Mouse (Mus musculus): ENCODE data around the gene Traf4. TPM values are rescaled to one million over a fixed set of nuclear protein-coding genes. Genes with fewer than 3 reads are reported as not detected.

The Traf4 gene
- polyA plus RNA-seq, 1 experiment from 2014 or later, result 101 TPM

DNA sequence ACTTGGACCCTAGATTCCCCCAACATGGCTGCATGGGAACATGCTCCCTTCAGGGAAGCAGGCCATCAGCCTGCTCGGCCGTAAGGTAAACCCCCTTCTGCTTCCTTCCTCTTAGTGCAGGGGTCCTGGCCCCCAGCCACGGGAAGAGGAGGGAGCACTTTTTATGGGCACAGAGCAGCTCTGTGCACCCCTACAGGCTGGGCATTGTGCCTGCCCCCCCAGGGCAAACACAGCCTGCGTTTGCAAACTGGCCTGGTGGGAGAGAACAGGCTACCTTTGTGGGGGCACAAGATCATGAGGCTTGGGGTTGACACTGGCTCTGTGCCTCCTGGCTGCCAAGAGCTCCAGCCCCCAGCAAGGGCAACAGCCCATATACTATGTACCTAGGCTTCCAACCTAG lies 3.4 kb downstream of the Traf4 start:
- in situ Hi-C loops (cut with MboI; ENCODE audit: low pct_unique_long_range_greater_than_20kb), result no loop called here
- TF ChIP-seq CTCF (IDR thresholded peaks at IDR 0.05), result no peak
- POLR2A ChIA-PET, result interaction anchor here (0.7 to 4.8 kb wide), 2 partner anchors 14 to 104 kb away, joined by 3 to 50 read pairs; partner anchors contain the start of genes Nek8 and Tlcd1
- DNase-seq (ENCODE audit: low read depth, low spot score), result no peak
- CTCF ChIA-PET, result interaction anchor here (1.1 kb wide), 1 partner anchor 16 kb away, joined by 3 read pairs; no protein-coding TSS in a partner anchor
- no peaks in the 10 kb centered on the region for H3K27me3 ChIP-seq
- no peak for ATAC-seq

DNA sequence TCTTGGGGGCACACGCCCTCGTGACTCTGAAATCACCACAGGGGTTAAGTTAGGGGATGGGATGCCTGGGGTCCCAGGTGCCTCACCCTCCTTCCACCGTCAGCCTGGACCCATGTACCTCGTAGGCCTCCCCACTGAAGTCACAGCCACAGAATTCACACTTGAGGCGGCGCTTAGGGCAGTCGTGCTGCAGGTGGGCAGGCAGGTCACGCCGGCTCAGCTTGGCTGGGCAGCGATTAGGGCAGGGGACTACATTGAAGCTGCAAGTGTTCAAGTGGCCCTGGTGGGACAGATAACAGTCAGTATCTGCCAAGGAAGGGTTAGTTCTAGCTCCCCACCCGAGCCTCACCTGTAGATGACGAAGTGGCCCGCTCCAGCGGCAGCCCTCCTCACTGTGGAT lies 4.2 kb downstream of the Traf4 start:
- no peaks in the 10 kb centered on the region for H3K27me3 ChIP-seq
- in situ Hi-C loops (cut with MboI; ENCODE audit: low pct_unique_long_range_greater_than_20kb), result no loop called here
- POLR2A ChIA-PET, result interaction anchor here (0.7 kb wide), 1 partner anchor 103 kb away, joined by 3 read pairs; no protein-coding TSS in a partner anchor
- no peak for DNase-seq (ENCODE audit: low read depth, low spot score)
- CTCF ChIA-PET, result interaction anchor here (1.1 kb wide), 1 partner anchor 17 kb away, joined by 3 read pairs; no protein-coding TSS in a partner anchor
- no peak for TF ChIP-seq CTCF (IDR thresholded peaks at IDR 0.05)
- ATAC-seq, result no peak

DNA sequence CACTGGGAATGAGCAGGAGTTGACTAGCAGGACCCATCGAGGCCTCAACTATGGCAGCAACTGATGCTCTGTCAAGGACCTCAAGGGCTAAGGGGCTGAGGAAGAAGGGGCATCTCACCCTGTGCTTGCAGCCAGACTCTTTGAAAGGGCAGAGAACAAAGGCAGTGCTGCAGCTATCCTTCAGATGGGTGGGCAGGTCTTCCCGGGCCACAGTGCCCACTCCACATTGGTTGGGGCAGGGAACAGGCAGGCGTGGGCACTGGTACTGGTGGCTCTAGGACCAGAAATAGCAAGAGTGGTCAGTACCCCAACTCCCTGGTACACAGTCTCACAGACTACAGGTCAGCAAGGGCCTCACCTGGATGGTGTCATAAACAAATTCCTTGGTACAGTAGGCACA lies 4.7 kb downstream of the Traf4 start:
- in situ Hi-C loops (cut with MboI; ENCODE audit: low pct_unique_long_range_greater_than_20kb), result no loop called here
- H3K27me3 ChIP-seq, result no peaks in the 10 kb centered on the region
- POLR2A ChIA-PET, result interaction anchor here (1.1 kb wide), 1 partner anchor 16 kb away, joined by 3 read pairs; the partner anchor contains the start of genes Nek8 and Tlcd1
- CTCF ChIA-PET, result interaction anchor here (1.2 kb wide), 1 partner anchor 17 kb away, joined by 3 read pairs; no protein-coding TSS in a partner anchor
- no peak for DNase-seq (ENCODE audit: low read depth, low spot score)
- ATAC-seq, result no peak
- no peak for TF ChIP-seq CTCF (IDR thresholded peaks at IDR 0.05)

DNA sequence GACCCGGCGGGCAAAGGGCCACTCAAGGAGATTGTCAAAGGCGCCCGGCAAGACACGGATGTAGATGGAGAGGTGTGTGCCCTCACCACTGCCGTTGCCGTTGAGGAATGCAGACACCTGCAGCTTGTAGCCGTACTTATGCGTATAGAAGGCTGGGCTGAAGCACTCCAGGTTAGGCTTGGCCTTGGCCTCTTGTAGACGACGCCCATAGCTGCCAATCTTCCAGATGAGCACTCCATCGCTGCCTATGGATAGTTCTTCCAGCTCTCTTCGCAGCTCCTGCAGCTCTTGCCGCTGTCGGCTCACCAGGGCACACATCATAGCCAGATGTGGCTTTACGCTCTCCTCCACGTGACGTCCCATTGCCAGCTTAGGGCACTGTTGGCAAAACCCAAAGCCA lies 5.2 kb downstream of the Traf4 start:
- POLR2A ChIA-PET, result interaction anchor here (1.1 to 1.9 kb wide), 2 partner anchors 12 to 17 kb away, joined by 3 to 6 read pairs; partner anchors contain the start of genes Nek8 and Tlcd1
- in situ Hi-C loops (cut with MboI; ENCODE audit: low pct_unique_long_range_greater_than_20kb), result no loop called here
- no peak for TF ChIP-seq CTCF (IDR thresholded peaks at IDR 0.05)
- ATAC-seq (no peak), DNase-seq (ENCODE audit: low read depth, low spot score) (no peak)
- CTCF ChIA-PET, result interaction anchor here (1.2 kb wide), 1 partner anchor 18 kb away, joined by 3 read pairs; no protein-coding TSS in a partner anchor
- no peaks in the 10 kb centered on the region for H3K27me3 ChIP-seq

DNA sequence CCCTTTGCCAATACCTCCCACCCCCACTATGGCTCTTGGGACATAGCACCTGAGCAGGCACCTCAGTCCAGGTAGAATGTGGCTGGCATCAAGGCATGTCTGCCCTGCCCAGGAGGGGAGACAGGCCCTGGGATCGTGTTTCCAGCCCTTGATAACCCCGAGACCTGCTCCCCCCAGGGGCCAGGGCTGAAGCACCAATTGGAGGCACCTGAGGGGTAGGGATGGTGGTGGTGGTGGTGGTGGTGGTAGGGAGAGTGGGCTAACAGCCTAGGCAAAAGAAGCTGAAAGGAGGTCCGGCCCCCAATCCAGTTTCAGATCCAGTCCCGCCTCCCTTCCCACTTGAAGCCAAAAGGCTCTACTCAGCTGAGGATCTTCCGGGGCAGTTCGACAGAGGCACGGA lies 5.8 kb downstream of the Traf4 start:
- no peaks in the 10 kb centered on the region for H3K27me3 ChIP-seq
- ATAC-seq, result no peak
- TF ChIP-seq CTCF (IDR thresholded peaks at IDR 0.05), result no peak
- in situ Hi-C loops (cut with MboI; ENCODE audit: low pct_unique_long_range_greater_than_20kb), result loop anchor here (5.0 kb wide), 1 partner anchor 102 kb away; no protein-coding TSS in a partner anchor
- POLR2A ChIA-PET, result interaction anchor here (0.9 to 1.9 kb wide), 3 partner anchors 13 to 25 kb away, joined by 3 to 6 read pairs (median 3); partner anchors contain the start of genes Nek8 and Tlcd1
- no peak for DNase-seq (ENCODE audit: low read depth, low spot score)
- CTCF ChIA-PET, result interaction anchor here (1.0 to 1.6 kb wide), 4 partner anchors 12 to 37 kb away, joined by 3 to 5 read pairs (median 3); no protein-coding TSS in a partner anchor

DNA sequence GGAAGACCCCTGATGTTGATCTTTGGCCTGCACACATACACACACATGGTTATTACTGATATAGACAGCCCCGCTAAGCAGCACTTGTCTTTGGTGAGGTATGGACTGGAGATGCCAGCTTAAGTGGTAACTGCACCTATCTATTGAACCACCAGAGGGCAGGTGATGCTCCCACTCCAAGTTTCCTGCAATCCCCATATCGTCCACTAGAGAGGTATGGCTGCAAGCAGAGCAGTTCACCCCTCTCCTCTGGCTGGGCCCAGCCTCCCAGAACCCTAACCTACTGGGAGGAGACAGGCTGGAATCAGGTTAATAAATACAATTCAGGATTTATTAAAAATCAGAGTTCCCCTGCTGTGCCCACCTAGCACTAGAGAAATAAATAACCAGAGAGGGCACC lies 6.3 kb downstream of the Traf4 start:
- H3K27me3 ChIP-seq, result no peaks in the 10 kb centered on the region
- DNase-seq (ENCODE audit: low read depth, low spot score), result no peak
- TF ChIP-seq CTCF (IDR thresholded peaks at IDR 0.05), result no peak
- peak; percentile 32 for ATAC-seq
- ChIA-PET CTCF (interaction anchor here (1.0 to 1.8 kb wide), 6 partner anchors 12 to 36 kb away, joined by 3 to 8 read pairs (median 4); no protein-coding TSS in a partner anchor), POLR2A (interaction anchor here (0.9 to 1.9 kb wide), 3 partner anchors 13 to 25 kb away, joined by 3 to 6 read pairs (median 5); no protein-coding TSS in a partner anchor)
- in situ Hi-C loops (cut with MboI; ENCODE audit: low pct_unique_long_range_greater_than_20kb), result loop anchor here (5.0 kb wide), 1 partner anchor 102 kb away; no protein-coding TSS in a partner anchor

DNA sequence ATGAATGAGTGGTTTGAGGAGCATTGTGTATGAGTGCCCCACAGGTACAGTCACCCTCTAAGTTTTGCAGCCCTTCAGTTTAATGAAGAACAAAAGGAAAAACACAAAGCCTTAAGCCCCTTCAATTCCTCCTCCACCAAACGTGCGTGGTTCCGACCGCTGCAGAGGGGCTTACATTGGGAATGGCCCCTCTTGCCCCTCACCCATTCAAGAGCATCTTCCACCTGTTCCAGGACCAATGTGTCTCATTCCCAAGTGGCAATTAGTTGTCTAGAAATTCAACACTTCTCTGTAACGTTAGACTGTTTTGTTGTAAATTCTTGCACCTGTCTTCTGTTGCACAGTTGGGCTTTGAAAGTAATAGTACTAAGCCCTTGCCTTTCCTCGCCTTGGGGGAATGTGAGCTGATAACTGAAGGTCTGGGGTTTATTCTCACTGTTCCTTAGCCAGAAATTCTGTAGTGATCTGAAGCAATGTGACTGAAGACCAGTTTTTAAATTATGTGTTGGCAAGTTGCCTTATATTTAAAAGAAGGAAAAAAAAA lies 9.2 kb downstream of the Traf4 start:
- CTCF ChIA-PET, result no interaction called here
- H3K27me3 ChIP-seq, result no peaks in the 10 kb centered on the region
- no peak for DNase-seq (ENCODE audit: low read depth, low spot score)
- no peak for TF ChIP-seq CTCF (IDR thresholded peaks at IDR 0.05)
- in situ Hi-C loops (cut with MboI; ENCODE audit: low pct_unique_long_range_greater_than_20kb), result loop anchor here (5.0 kb wide), 1 partner anchor 99 kb away; no protein-coding TSS in a partner anchor
- ATAC-seq, result no peak
- POLR2A ChIA-PET, result interaction anchor here (0.7 kb wide), 1 partner anchor 23 kb away, joined by 3 read pairs; no protein-coding TSS in a partner anchor

DNA sequence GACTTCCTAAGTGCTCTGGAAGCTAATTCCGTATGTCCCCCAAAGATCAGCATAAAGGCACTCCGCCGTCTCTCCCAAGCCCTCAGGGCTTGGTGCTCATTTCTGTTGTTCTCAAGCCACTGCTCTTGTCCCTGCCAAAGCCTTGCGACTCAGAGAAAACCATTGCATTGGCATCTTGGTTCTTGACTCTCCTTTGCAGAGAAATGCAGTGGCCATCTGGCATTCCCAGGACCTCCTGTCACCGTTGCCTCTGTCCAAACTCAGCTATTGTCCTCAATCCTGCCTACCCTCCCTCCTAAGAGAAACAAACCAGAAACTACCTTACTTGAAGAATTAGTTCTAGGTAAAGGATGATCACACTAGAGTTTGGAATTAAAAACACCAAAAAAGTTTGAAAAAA lies 9.7 kb downstream of the Traf4 start:
- TF ChIP-seq CTCF (IDR thresholded peaks at IDR 0.05), result no peak
- POLR2A ChIA-PET, result no interaction called here
- DNase-seq (ENCODE audit: low read depth, low spot score) (no peak), ATAC-seq (no peak)
- H3K27me3 ChIP-seq, result no peaks in the 10 kb centered on the region
- in situ Hi-C loops (cut with MboI; ENCODE audit: low pct_unique_long_range_greater_than_20kb), result loop anchor here (5.0 kb wide), 1 partner anchor 98 kb away; no protein-coding TSS in a partner anchor
- CTCF ChIA-PET, result no interaction called here

DNA sequence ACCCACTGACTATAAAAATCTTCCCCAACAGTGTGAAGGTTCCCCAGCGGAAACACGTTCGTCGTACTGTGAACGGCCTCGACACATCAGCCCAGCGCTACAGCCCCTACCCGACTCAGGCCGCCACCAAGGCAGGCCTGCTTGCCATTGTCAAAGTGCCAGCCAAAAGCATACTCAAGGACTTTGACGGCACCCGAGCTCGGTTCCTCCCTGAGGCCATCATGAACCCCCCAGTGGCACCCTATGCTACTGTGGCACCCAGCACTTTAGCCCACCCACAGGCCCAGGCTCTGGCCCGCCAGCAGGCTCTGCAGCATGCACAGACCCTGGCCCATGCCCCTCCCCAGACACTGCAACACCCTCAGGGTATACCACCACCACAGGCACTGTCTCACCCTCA lies 11.6 kb downstream of the Traf4 start:
- DNase-seq (ENCODE audit: low read depth, low spot score) (no peak), ATAC-seq (no peak)
- no peaks in the 10 kb centered on the region for H3K27me3 ChIP-seq
- no peak for TF ChIP-seq CTCF (IDR thresholded peaks at IDR 0.05)
- CTCF ChIA-PET, result interaction anchor here (2.1 kb wide), 1 partner anchor 23 kb away, joined by 8 read pairs; the partner anchor contains the start of genes Nek8 and Tlcd1
- POLR2A ChIA-PET, result no interaction called here
- in situ Hi-C loops (cut with MboI; ENCODE audit: low pct_unique_long_range_greater_than_20kb), result no loop called here

DNA sequence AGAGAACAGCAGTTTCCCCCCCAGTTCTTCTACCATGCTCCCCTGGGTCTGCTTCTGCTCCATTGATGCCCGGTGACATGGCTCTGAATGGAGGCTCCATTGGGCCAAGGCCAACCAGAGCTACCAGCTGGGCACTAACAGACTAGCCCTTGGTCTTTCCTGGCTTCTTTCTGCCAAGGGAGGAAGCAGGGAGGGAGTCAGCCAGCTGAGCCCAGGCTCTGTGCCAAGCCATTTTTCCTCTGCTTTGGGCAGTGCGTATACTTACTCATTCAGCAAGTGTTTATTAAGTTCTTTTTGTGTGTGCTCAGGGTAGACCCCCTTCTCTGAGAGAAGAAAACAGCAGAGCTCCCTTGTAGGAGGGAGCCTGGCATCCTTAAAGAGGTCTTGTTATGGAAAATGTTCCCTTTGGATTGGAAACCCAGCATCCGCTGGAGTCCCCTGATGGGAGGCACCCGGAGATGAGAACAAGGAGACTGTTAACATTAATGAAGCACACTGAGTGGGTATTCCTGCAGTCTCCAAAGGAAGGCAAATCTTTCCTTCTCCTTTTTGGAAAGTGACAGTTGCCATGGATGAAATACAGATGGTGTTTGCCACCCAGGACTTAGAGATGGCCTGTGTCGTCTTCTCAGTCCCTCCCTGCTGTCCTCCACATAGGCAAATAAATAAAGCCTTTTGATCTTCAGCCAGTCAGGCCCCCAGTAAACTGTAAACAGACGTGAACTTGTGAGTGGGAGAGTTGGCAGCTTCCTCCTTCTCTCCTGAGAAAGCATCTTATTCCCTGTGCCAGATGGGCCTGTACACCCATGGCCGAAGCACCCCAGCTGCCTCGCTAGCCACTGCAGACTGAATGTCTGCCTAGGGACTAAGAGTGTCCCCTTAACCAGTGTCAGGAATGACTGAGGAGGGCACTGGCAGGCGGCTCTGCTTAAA lies 12.8 kb downstream of the Traf4 start:
- in situ Hi-C loops (cut with MboI; ENCODE audit: low pct_unique_long_range_greater_than_20kb), result no loop called here
- ATAC-seq (no peak), DNase-seq (ENCODE audit: low read depth, low spot score) (no peak)
- CTCF ChIA-PET, result interaction anchor here (0.7 to 2.1 kb wide), 7 partner anchors 16 to 93 kb away, joined by 3 to 8 read pairs (median 3); partner anchors contain the start of genes Nek8 and Tlcd1
- no peaks in the 10 kb centered on the region for H3K27me3 ChIP-seq
- no peak for TF ChIP-seq CTCF (IDR thresholded peaks at IDR 0.05)
- POLR2A ChIA-PET, result interaction anchor here (0.6 kb wide), 1 partner anchor 87 kb away, joined by 3 read pairs; no protein-coding TSS in a partner anchor
